ENCODE assay signal across 8 mouse cellular contexts in genomic region chr7:141561682-141562391, GRCm38 (mm10). TPM values are rescaled to one million over a fixed set of nuclear protein-coding genes. Genes with fewer than 3 reads are reported as not detected.
A peak's percentile ranks its signal among the peaks of the same experiment; 100 is the strongest.
DNase-seq lines count a peak whose midpoint lies in the region; ATAC-seq and TF ChIP-seq lines count a peak whose summit lies in the region.

TSS of gene Ap2a2 (plus strand) at chr7:141562173.

- peak within 1 kb of the TSS; percentile 95 for H3K9ac ChIP-seq in heart, embryonic 12.5 days
- peak within 1 kb of the TSS; percentile 97 for H3K9ac ChIP-seq in kidney, postnatal 0 days (ENCODE audit: low read depth, low read length)
- H3K9ac ChIP-seq in liver, embryonic 11.5 days (ENCODE audit: low read depth, low read length), result peak within 1 kb of the TSS; percentile 99
- peak within 1 kb of the TSS; percentile 93 for H3K9ac ChIP-seq in stomach, embryonic 14.5 days (replicated peaks; ENCODE audit: low read depth, low read length)

- H3K27me3 ChIP-seq in C2C12 (ENCODE audit: control insufficient read depth, insufficient read depth, insufficient read length), result no peaks in the 10 kb centered on the region
- H3K27me3 ChIP-seq in erythroblast, embryonic 14.5 days (ENCODE audit: control insufficient read depth), result no peaks in the 10 kb centered on the region
- H3K27me3 ChIP-seq in heart, embryonic 12.5 days (replicated peaks), result no peaks in the 10 kb centered on the region
- no peaks in the 10 kb centered on the region for H3K27me3 ChIP-seq in kidney, postnatal 0 days (ENCODE audit: insufficient read depth, low read length)
- H3K27me3 ChIP-seq in liver, embryonic 11.5 days (replicated peaks; ENCODE audit: control insufficient read depth, insufficient read depth, low read length), result no peaks in the 10 kb centered on the region
- no peaks in the 10 kb centered on the region for H3K27me3 ChIP-seq in stomach, embryonic 14.5 days (ENCODE audit: control insufficient read depth, insufficient read depth, low read length)

- TF ChIP-seq CTCF in C2C12 (IDR thresholded peaks at IDR 0.05; ENCODE audit: control insufficient read depth, insufficient read depth, insufficient read length), result no peak
- no peak for TF ChIP-seq CTCF in brain, embryonic 14.5 days (IDR thresholded peaks at IDR 0.05; ENCODE audit: borderline replicate concordance, extremely low read depth, insufficient read depth, insufficient read length)
- TF ChIP-seq CTCF in kidney, postnatal 0 days (IDR thresholded peaks at IDR 0.05; ENCODE audit: low read depth), result no peak

- peak within 1 kb of the TSS; percentile 90 for H3ac ChIP-seq in C2C12 (ENCODE audit: control insufficient read depth, insufficient read length, low read depth)

- H3K79me2 ChIP-seq in C2C12 (ENCODE audit: control insufficient read depth, insufficient read depth), result peaks cover 45% of the 10 kb centered on the region

- H3K27ac ChIP-seq in heart, embryonic 12.5 days (ENCODE audit: poor library complexity, severe bottlenecking), result peak within 1 kb of the TSS; percentile 74
- peak within 1 kb of the TSS; percentile 89 for H3K27ac ChIP-seq in kidney, postnatal 0 days
- H3K27ac ChIP-seq in liver, embryonic 11.5 days (ENCODE audit: low read depth, low read length), result peak within 1 kb of the TSS; percentile 88
- peak within 1 kb of the TSS; percentile 78 for H3K27ac ChIP-seq in stomach, embryonic 14.5 days (ENCODE audit: low read length)

- peaks cover 93% of the 10 kb centered on the region for H3K4me1 ChIP-seq in erythroblast, embryonic 14.5 days (ENCODE audit: control insufficient read depth)
- H3K4me1 ChIP-seq in heart, embryonic 12.5 days (replicated peaks), result peaks cover 41% of the 10 kb centered on the region
- peaks cover 17% of the 10 kb centered on the region; the same call in 1 of the 2 replicates for H3K4me1 ChIP-seq in kidney, postnatal 0 days (replicated peaks; ENCODE audit: insufficient read depth, low read length)
- peaks cover 59% of the 10 kb centered on the region for H3K4me1 ChIP-seq in liver, embryonic 11.5 days (replicated peaks; ENCODE audit: control insufficient read depth, insufficient read depth, low read length)
- peaks cover 16% of the 10 kb centered on the region; the same call in 1 of the 2 replicates for H3K4me1 ChIP-seq in stomach, embryonic 14.5 days (ENCODE audit: control insufficient read depth, insufficient read depth, low read length)

- peaks cover 3% of the 10 kb centered on the region for H3K9me3 ChIP-seq in erythroblast, embryonic 14.5 days (ENCODE audit: control insufficient read depth, low read length)
- H3K9me3 ChIP-seq in heart, embryonic 12.5 days (replicated peaks), result no peaks in the 10 kb centered on the region
- H3K9me3 ChIP-seq in kidney, postnatal 0 days (replicated peaks; ENCODE audit: low read length), result no peaks in the 10 kb centered on the region
- no peaks in the 10 kb centered on the region for H3K9me3 ChIP-seq in liver, embryonic 11.5 days (ENCODE audit: control insufficient read depth, low read length)
- H3K9me3 ChIP-seq in stomach, embryonic 14.5 days (ENCODE audit: control insufficient read depth, low read depth, low read length), result no peaks in the 10 kb centered on the region

- peak; percentile 96 for ATAC-seq in heart, embryonic 12.5 days (ENCODE audit: insufficient number of reproducible peaks, low FRiP score)
- ATAC-seq in kidney, postnatal 0 days (replicated peaks; ENCODE audit: low FRiP score, low read depth), result peak; percentile 93
- peak; percentile 86 for ATAC-seq in liver, embryonic 11.5 days (replicated peaks; ENCODE audit: low FRiP score)
- peak; percentile 94 for ATAC-seq in stomach, embryonic 14.5 days (ENCODE audit: insufficient number of reproducible peaks, insufficient read depth, low FRiP score, low read depth)

- peak; percentile 99 for TF ChIP-seq POLR2A in brain, embryonic 14.5 days (IDR thresholded peaks at IDR 0.05; ENCODE audit: borderline replicate concordance, extremely low read depth, insufficient read depth, insufficient read length, poor library complexity, severe bottlenecking)

- peak within 1 kb of the TSS; percentile 81 for H3K4me2 ChIP-seq in heart, embryonic 12.5 days
- H3K4me2 ChIP-seq in kidney, postnatal 0 days (ENCODE audit: low read length), result peak within 1 kb of the TSS; percentile 82
- H3K4me2 ChIP-seq in liver, embryonic 11.5 days, result peak within 1 kb of the TSS; percentile 96
- peak within 1 kb of the TSS; percentile 80 for H3K4me2 ChIP-seq in stomach, embryonic 14.5 days (replicated peaks; ENCODE audit: low read depth, low read length)

- peaks cover 35% of the 10 kb centered on the region for H3K79me3 ChIP-seq in C2C12 (ENCODE audit: low read depth)

- peak; percentile 99 for DNase-seq in brain, embryonic 14.5 days (ENCODE audit: low read depth)
- peak; percentile 96 for DNase-seq in kidney, postnatal 0 days (ENCODE audit: low spot score)
- DNase-seq in liver, embryonic 11.5 days (ENCODE audit: low spot score), result peak; percentile 92
- DNase-seq in naive thymus-derived CD4-positive, alpha-beta T cell, adult 2 months (ENCODE audit: low read depth), result peak; percentile 95

- WGBS in heart, embryonic 12.5 days, result under 1% methylated on average over 71 of the region's 72 CpGs
- under 1% methylated on average over 67 of the region's 72 CpGs for WGBS in kidney, postnatal 0 days
- under 1% methylated on average over 70 of the region's 72 CpGs for WGBS in liver, embryonic 11.5 days
- under 1% methylated on average over 72 of the region's 72 CpGs for WGBS in stomach, embryonic 14.5 days

- peak within 1 kb of the TSS; percentile 66 for H3K4me3 ChIP-seq in C2C12 (ENCODE audit: insufficient read depth, poor library complexity, severe bottlenecking)
- peak within 1 kb of the TSS; percentile 86 for H3K4me3 ChIP-seq in erythroblast, embryonic 14.5 days (replicated peaks)
- peak within 1 kb of the TSS; percentile 85 for H3K4me3 ChIP-seq in heart, embryonic 12.5 days
- H3K4me3 ChIP-seq in kidney, postnatal 0 days (replicated peaks; ENCODE audit: low read depth, low read length), result peak within 1 kb of the TSS; percentile 88
- H3K4me3 ChIP-seq in liver, embryonic 11.5 days (ENCODE audit: low read depth, low read length), result peak within 1 kb of the TSS; percentile 100
- peak within 1 kb of the TSS; percentile 95 for H3K4me3 ChIP-seq in stomach, embryonic 14.5 days (ENCODE audit: low read depth, low read length)

- peaks cover 7% of the 10 kb centered on the region for H3K36me3 ChIP-seq in C2C12 (ENCODE audit: control insufficient read depth, insufficient read depth)
- peaks cover 43% of the 10 kb centered on the region for H3K36me3 ChIP-seq in erythroblast, embryonic 14.5 days (ENCODE audit: control insufficient read depth)
- H3K36me3 ChIP-seq in heart, embryonic 12.5 days, result peaks cover 5% of the 10 kb centered on the region; the same call in 1 of the 2 replicates
- no peaks in the 10 kb centered on the region for H3K36me3 ChIP-seq in kidney, postnatal 0 days (ENCODE audit: insufficient read depth, low read length)
- H3K36me3 ChIP-seq in liver, embryonic 11.5 days (ENCODE audit: control insufficient read depth, insufficient read depth, low read length), result no peaks in the 10 kb centered on the region; the same call in 1 of the 2 replicates
- no peaks in the 10 kb centered on the region for H3K36me3 ChIP-seq in stomach, embryonic 14.5 days (ENCODE audit: control insufficient read depth, insufficient read depth, low read length)

TF ChIP-seq in C2C12, 6 proteins besides CTCF, POLR2A, EP300 and RAD21:
- TF ChIP-seq CEBPB (IDR thresholded peaks at IDR 0.05; ENCODE audit: low read depth), result no peak
- peak; percentile 80 for TF ChIP-seq MAX (IDR thresholded peaks at IDR 0.05)
TF ChIP-seq in C2C12: peak in this region for 1.

RNA-seq across cellular contexts. Expression of gene Ap2a2, which starts in this region (rescaled TPM):
- polyA plus RNA-seq in C2C12 (2012; fragmentation: generic; extraction: Trizol), result 92.7 TPM
- polyA plus RNA-seq in brain, embryonic 14.5 days (2012; rRNA removed), result 35.1 and 70.7 TPM in 2 replicates
- polyA plus RNA-seq in erythroblast, embryonic 14.5 days (2012), result 8.6 and 9.2 TPM in 2 replicates
- 70.2 and 70.7 TPM in 2 replicates for polyA plus RNA-seq in heart, embryonic 12.5 days (2016; fragmentation: Nextera tagmentation; extraction: Ambion mirVana)
- 56.0 and 64.8 TPM in 2 replicates for polyA plus RNA-seq in kidney, postnatal 0 days (2015; fragmentation: Nextera tagmentation; extraction: Ambion mirVana)
- 94.4 and 102 TPM in 2 replicates for polyA plus RNA-seq in liver, embryonic 11.5 days (2014; fragmentation: Nextera tagmentation; extraction: Ambion mirVana)
- 70.4 and 71.8 TPM in 2 replicates for polyA plus RNA-seq in stomach, embryonic 14.5 days (2014; fragmentation: Nextera tagmentation; extraction: Ambion mirVana)

Comparison
In these comparisons a context has a peak if more than half of its experiments do, and no peak if none do; other contexts are left out.
1. Peak in every context shown above with its lines: DNase-seq, ATAC-seq, H3K4me3 ChIP-seq and H3K27ac ChIP-seq.